Mouse (Mus musculus): ENCODE results near the gene Gm42417.

- TF ChIP-seq CTCF (IDR thresholded peaks at IDR 0.05; ENCODE audit: control insufficient read depth, insufficient read depth, insufficient replicate concordance, low read depth, low read length) (no peak), POLR2A (IDR thresholded peaks at IDR 0.05; ENCODE audit: control insufficient read depth, low read depth, low read length) (no peak)
These were observed 3.7 kb upstream of the Gm42417 start for GRCm38 (mm10) chr1:36542925-36543324.
